Mouse (Mus musculus): Measurements from ENCODE around the gene Tmem79.
"Not testable (repeated sequence)": the region's sequence is repeated elsewhere in the genome, so short reads cannot be mapped to it uniquely, and the experiment has no call there.

Tmem79 gene

GRCm38 (mm10) chr3:88354396-88355165, 18.6 kb upstream of the Tmem79 start:
- peak; percentile 65 for DNase-seq (ENCODE audit: low spot score)

- no peak for DNase-seq (ENCODE audit: low spot score)
Measured at GRCm38 (mm10) chr3:88352907-88353306, 17.0 kb upstream of the Tmem79 start.

- DNase-seq (ENCODE audit: low spot score) = no peak
Measured at GRCm38 (mm10) chr3:88350732-88351131, 14.8 kb upstream of the Tmem79 start.

- DNase-seq (ENCODE audit: low spot score) = no peak
Measured at GRCm38 (mm10) chr3:88339006-88339405, 3.1 kb upstream of the Tmem79 start.

- no peak for DNase-seq (ENCODE audit: low spot score)
Measured at GRCm38 (mm10) chr3:88338316-88338715, 2.4 kb upstream of the Tmem79 start.

- DNase-seq (ENCODE audit: low spot score) = no peak
Measured at GRCm38 (mm10) chr3:88337367-88338020, 1.5 kb upstream of the Tmem79 start.

GRCm38 (mm10) chr3:88335436-88336053, 403 bp downstream of the Tmem79 start:
- DNase-seq (ENCODE audit: low spot score) = no peak

GRCm38 (mm10) chr3:88334902-88335435, 979 bp downstream of the Tmem79 start:
- DNase-seq (ENCODE audit: low spot score) = no peak

- DNase-seq (ENCODE audit: low spot score) = no peak
Measured at GRCm38 (mm10) chr3:88334029-88334658, 1.8 kb downstream of the Tmem79 start.

- DNase-seq (ENCODE audit: low spot score) = no peak
Measured at GRCm38 (mm10) chr3:88331282-88331681, 4.7 kb downstream of the Tmem79 start.

GRCm38 (mm10) chr3:88328956-88329355, 7.0 kb downstream of the Tmem79 start:
- no peak for DNase-seq (ENCODE audit: low spot score)

- no peak for DNase-seq (ENCODE audit: low spot score)
Measured at GRCm38 (mm10) chr3:88324951-88325405, 11.0 kb downstream of the Tmem79 start, which contains the start of gene Glmp. Glmp (plus strand) TSS chr3:88325023.

GRCm38 (mm10) chr3:88299172-88299571, 36.8 kb downstream of the Tmem79 start:
- no peak for DNase-seq (ENCODE audit: low spot score)

- peak; percentile 8 for DNase-seq (ENCODE audit: low spot score)
Measured at GRCm38 (mm10) chr3:88297321-88297851, 38.6 kb downstream of the Tmem79 start.

GRCm38 (mm10) chr3:88296561-88297318, 39.2 kb downstream of the Tmem79 start, which contains the start of the genes Tsacc and Cct3:
Tsacc (minus strand) TSS chr3:88296999.
Cct3 (plus strand) TSS chr3:88297116.
- DNase-seq (ENCODE audit: low spot score) = peak; percentile 96

- DNase-seq (ENCODE audit: low spot score) = no peak
Measured at GRCm38 (mm10) chr3:88296110-88296560, 39.8 kb downstream of the Tmem79 start.

GRCm38 (mm10) chr3:88295272-88295671, 40.7 kb downstream of the Tmem79 start:
- not testable (repeated sequence) for DNase-seq (ENCODE audit: low spot score)

- DNase-seq (ENCODE audit: low spot score) = no peak
Measured at GRCm38 (mm10) chr3:88291970-88292369, 44.0 kb downstream of the Tmem79 start.

- DNase-seq (ENCODE audit: low spot score) = not testable (repeated sequence)
Measured at GRCm38 (mm10) chr3:88288133-88288713, 47.7 kb downstream of the Tmem79 start.

GRCm38 (mm10) chr3:88287110-88287509, 48.8 kb downstream of the Tmem79 start, which contains the start of gene Gm38392:
Gm38392 (minus strand) TSS chr3:88287210.
- no peak for DNase-seq (ENCODE audit: low spot score)
